ENCODE assay signal across 8 mouse cellular contexts in genomic region chr5:129008412-129008826, GRCm38 (mm10). TPM values are rescaled to one million over a fixed set of nuclear protein-coding genes. Genes with fewer than 3 reads are reported as not detected.
DNase-seq lines count a peak whose midpoint lies in the region; ATAC-seq and TF ChIP-seq lines count a peak whose summit lies in the region.

Stx2 (minus strand) TSS chr5:129008574.

- ATAC-seq in intestine, postnatal 0 days: peak; percentile 91

- under 1% methylated on average over 39 of the region's 39 CpGs for WGBS in embryonic facial prominence, embryonic 10.5 days
- whole genome bisulfite sequencing in intestine, postnatal 0 days: under 1% methylated on average over 37 of the region's 39 CpGs
- WGBS in midbrain, embryonic 10.5 days: under 1% methylated on average over 39 of the region's 39 CpGs

- peaks cover 40% of the 10 kb centered on the region for H3K4me1 ChIP-seq in embryonic facial prominence, embryonic 10.5 days
- H3K4me1 ChIP-seq in intestine, postnatal 0 days (replicated peaks; ENCODE audit: control insufficient read depth, insufficient read depth, low read length): no peaks in the 10 kb centered on the region
- H3K4me1 ChIP-seq in midbrain, embryonic 10.5 days: peaks cover 41% of the 10 kb centered on the region

- H3K4me3 ChIP-seq in embryonic facial prominence, embryonic 10.5 days: peak within 1 kb of the TSS; percentile 87
- peak within 1 kb of the TSS; percentile 66 for H3K4me3 ChIP-seq in intestine, postnatal 0 days (ENCODE audit: low read depth, low read length)
- H3K4me3 ChIP-seq in midbrain, embryonic 10.5 days: peak within 1 kb of the TSS; percentile 82

- no peaks in the 10 kb centered on the region for H3K9me3 ChIP-seq in embryonic facial prominence, embryonic 10.5 days
- no peaks in the 10 kb centered on the region for H3K9me3 ChIP-seq in intestine, postnatal 0 days (ENCODE audit: control insufficient read depth)
- H3K9me3 ChIP-seq in midbrain, embryonic 10.5 days (replicated peaks): no peaks in the 10 kb centered on the region

- H3K9ac ChIP-seq in intestine, postnatal 0 days (ENCODE audit: low read depth, low read length): peak within 1 kb of the TSS; percentile 57

- H3K36me3 ChIP-seq in embryonic facial prominence, embryonic 10.5 days (replicated peaks): peaks cover 9% of the 10 kb centered on the region
- no peaks in the 10 kb centered on the region for H3K36me3 ChIP-seq in intestine, postnatal 0 days (ENCODE audit: control insufficient read depth, insufficient read depth)
- peaks cover 13% of the 10 kb centered on the region for H3K36me3 ChIP-seq in midbrain, embryonic 10.5 days

- peak within 1 kb of the TSS; percentile 81 for H3K4me2 ChIP-seq in intestine, postnatal 0 days (replicated peaks; ENCODE audit: low read depth)

- H3K27me3 ChIP-seq in embryonic facial prominence, embryonic 10.5 days (replicated peaks; ENCODE audit: low read depth, poor library complexity, severe bottlenecking): 0 out of 2 replicates have a peak, but pooled peaks cover 5% of the 10 kb centered on the region
- H3K27me3 ChIP-seq in intestine, postnatal 0 days (replicated peaks; ENCODE audit: control insufficient read depth, insufficient read depth, low read length): no peaks in the 10 kb centered on the region
- no peaks in the 10 kb centered on the region for H3K27me3 ChIP-seq in midbrain, embryonic 10.5 days (ENCODE audit: low read depth, poor library complexity, severe bottlenecking)

- intact Hi-C loops in left cerebral cortex, postnatal 36 days (cut with DNase I): no loop called here

- 0 out of 2 replicates have a peak, but pooled peaks have one; percentile 1 for TF ChIP-seq CTCF in intestine, postnatal 0 days (IDR thresholded peaks at IDR 0.05; ENCODE audit: low read depth)

- peak; percentile 97 for DNase-seq in adrenal gland, postnatal 14 days
- DNase-seq in embryonic facial prominence, embryonic 10.5 days (ENCODE audit: low spot score): peak; percentile 94
- no peak for DNase-seq in gonadal fat pad, adult 2 months (ENCODE audit: low read depth)
- peak; percentile 87 to 93 for DNase-seq in left cerebral cortex, postnatal 36 days (ENCODE audit: low spot score in 2 of 2)
- DNase-seq in midbrain, embryonic 10.5 days (ENCODE audit: low spot score): peak; percentile 91
- DNase-seq in right cerebral cortex, postnatal 36 days (ENCODE audit: low spot score in 2 of 2): peak; percentile 82 to 85
- peak; percentile 89 to 94 for DNase-seq in urinary bladder, postnatal 4 days (ENCODE audit: low spot score in 2 of 2)

- H3K27ac ChIP-seq in embryonic facial prominence, embryonic 10.5 days (replicated peaks): peak within 1 kb of the TSS; percentile 91
- H3K27ac ChIP-seq in intestine, postnatal 0 days (ENCODE audit: low read depth, low read length): no peak within 1 kb of the TSS
- peak within 1 kb of the TSS; percentile 93 for H3K27ac ChIP-seq in midbrain, embryonic 10.5 days (replicated peaks)

RNA-seq across cellular contexts. Expression of gene Stx2, which starts in this region (rescaled TPM):
- 27.1 and 27.5 TPM in 2 replicates for total RNA-seq in adrenal gland, postnatal 14 days (2021)
- polyA plus RNA-seq in embryonic facial prominence, embryonic 10.5 days (2016; fragmentation: Nextera tagmentation; extraction: Ambion mirVana): 22.2 and 24.9 TPM in 2 replicates
- 25.5 and 46.1 TPM in 2 replicates for polyA plus RNA-seq in gonadal fat pad, adult 2 months (2012; rRNA removed)
- 8.7 and 12.3 TPM in 2 replicates for polyA plus RNA-seq in intestine, postnatal 0 days (2015; fragmentation: Nextera tagmentation; extraction: Ambion mirVana)
- 10 to 100 TPM; 16.9 to 29.6 TPM for total RNA-seq in left cerebral cortex, postnatal 36 days (2021)
- 26.5 and 26.6 TPM in 2 replicates for polyA plus RNA-seq in midbrain, embryonic 10.5 days (2016; fragmentation: Nextera tagmentation; extraction: Ambion mirVana)
